Mouse (Mus musculus) ES-Bruce4 (cell line): ENCODE data around the gene Kank1. TPM values are rescaled to one million over a fixed set of nuclear protein-coding genes. Genes with fewer than 3 reads are reported as not detected.
A peak's percentile ranks its signal among the peaks of the same experiment; 100 is the strongest.

ENCODE experiments used
- H3K27ac ChIP-seq: 2 replicates; pipeline ENCODE4 v1.5.1; 2012; ENCODE audit warnings: low read length, inconsistent platforms; ENCODE audit not compliant: insufficient read depth
- H3K27me3 ChIP-seq: 2 replicates; pipeline ENCODE4 v1.6.1; 2012; ENCODE audit warnings: mild to moderate bottlenecking, low read length, inconsistent platforms; ENCODE audit not compliant: control insufficient read depth, poor library complexity, insufficient read depth, severe bottlenecking
- H3K36me3 ChIP-seq: 2 replicates; pipeline ENCODE4 v1.6.1; 2012; ENCODE audit warnings: inconsistent platforms, mild to moderate bottlenecking, low read length, moderate library complexity; ENCODE audit not compliant: control insufficient read depth, poor library complexity, insufficient read depth, severe bottlenecking
- H3K4me1 ChIP-seq: one replicate; pipeline ENCODE4 v1.8.1; 2011; ENCODE audit warnings: low read length; ENCODE audit not compliant: control insufficient read depth, insufficient read depth
- H3K4me3 ChIP-seq: 2 replicates; pipeline ENCODE4 v1.5.1; 2011; ENCODE audit warnings: low read depth, mild to moderate bottlenecking, low read length
- H3K9ac ChIP-seq: 2 replicates; pipeline ENCODE4 v1.6.1; 2012; ENCODE audit warnings: low read depth, mild to moderate bottlenecking, inconsistent platforms; ENCODE audit not compliant: poor library complexity, severe bottlenecking
- H3K9me3 ChIP-seq: replicated peaks from 2 replicates; pipeline ENCODE4 v1.6.1; 2012; ENCODE audit warnings: mild to moderate bottlenecking, low read length, inconsistent platforms; ENCODE audit not compliant: control insufficient read depth, poor library complexity, insufficient read depth, severe bottlenecking
- CTCF ChIP-seq: IDR thresholded peaks from one replicate; pipeline ENCODE4 v1.8.1; 2011; ENCODE audit warnings: low read depth, low read length
- EP300 ChIP-seq: IDR thresholded peaks from 2 replicates; pipeline ENCODE4 v1.6.1; 2011; ENCODE audit warnings: low read depth, low read length; ENCODE audit not compliant: insufficient read depth
- POLR2A ChIP-seq: IDR thresholded peaks from one replicate; pipeline ENCODE4 v1.8.1; 2011; ENCODE audit warnings: low read length; ENCODE audit not compliant: insufficient read depth
- polyA plus RNA-seq: library from polyadenylated mRNA; stranded (reverse); fragments of >200 nt; gene quantifications from 2 replicates; pipeline ENCODE4 v1.2.4, GENCODE M21; 2011; ENCODE audit warnings: low read depth; ENCODE audit not compliant: missing spikeins, insufficient read depth, insufficient read length

The Kank1 gene
- polyA plus RNA-seq, 1 experiment, result 44.1 TPM

GRCm38 (mm10) chr19:25370428-25370827, 133.7 kb downstream of the Kank1 start:
- Histone ChIP-seq H3K27ac (no peak overlapping the region), H3K36me3 (no peaks in the 10 kb centered on the region), H3K4me1 (no peaks in the 10 kb centered on the region), H3K4me3 (no peak overlapping the region), H3K27me3 (no peaks in the 10 kb centered on the region), H3K9me3 (no peaks in the 10 kb centered on the region), H3K9ac (no peak overlapping the region)
- TF ChIP-seq CTCF, result no peak
- no peak for TF ChIP-seq EP300
- TF ChIP-seq POLR2A, result no peak

GRCm38 (mm10) chr19:25372794-25373193, 136.0 kb downstream of the Kank1 start:
- H3K4me1 ChIP-seq, result no peaks in the 10 kb centered on the region
- TF ChIP-seq CTCF (no peak), EP300 (no peak), POLR2A (no peak)
- no peaks in the 10 kb centered on the region for H3K36me3 ChIP-seq
- no peaks in the 10 kb centered on the region for H3K9me3 ChIP-seq
- H3K4me3 ChIP-seq, result no peak overlapping the region
- no peak overlapping the region for H3K9ac ChIP-seq
- H3K27ac ChIP-seq, result no peak overlapping the region
- H3K27me3 ChIP-seq, result no peaks in the 10 kb centered on the region

- H3K9ac ChIP-seq, result no peak overlapping the region
- no peaks in the 10 kb centered on the region for H3K9me3 ChIP-seq
- TF ChIP-seq CTCF (peak; percentile 51), POLR2A (no peak)
- no peak overlapping the region for H3K4me3 ChIP-seq
- H3K4me1 ChIP-seq, result no peaks in the 10 kb centered on the region
- no peak overlapping the region for H3K27ac ChIP-seq
- no peaks in the 10 kb centered on the region for H3K27me3 ChIP-seq
- H3K36me3 ChIP-seq, result no peaks in the 10 kb centered on the region
These were observed 136.8 kb downstream of the Kank1 start for GRCm38 (mm10) chr19:25373594-25373993.

GRCm38 (mm10) chr19:25374191-25374590, 137.4 kb downstream of the Kank1 start:
- no peak overlapping the region for H3K9ac ChIP-seq
- no peak for TF ChIP-seq CTCF
- TF ChIP-seq EP300, result no peak
- TF ChIP-seq POLR2A, result no peak
- no peaks in the 10 kb centered on the region for H3K4me1 ChIP-seq
- no peaks in the 10 kb centered on the region for H3K27me3 ChIP-seq
- H3K4me3 ChIP-seq, result no peak overlapping the region
- H3K36me3 ChIP-seq, result no peaks in the 10 kb centered on the region
- H3K27ac ChIP-seq, result no peak overlapping the region
- H3K9me3 ChIP-seq, result no peaks in the 10 kb centered on the region

- H3K27ac ChIP-seq, result no peak overlapping the region
- no peak overlapping the region for H3K4me3 ChIP-seq
- no peak overlapping the region for H3K9ac ChIP-seq
- H3K4me1 ChIP-seq, result no peaks in the 10 kb centered on the region
- no peaks in the 10 kb centered on the region for H3K36me3 ChIP-seq
- H3K27me3 ChIP-seq, result no peaks in the 10 kb centered on the region
- no peaks in the 10 kb centered on the region for H3K9me3 ChIP-seq
- TF ChIP-seq POLR2A (no peak), CTCF (no peak), EP300 (0 out of 2 replicates have a peak, but pooled peaks have one; percentile 14)
These were observed 138.2 kb downstream of the Kank1 start for GRCm38 (mm10) chr19:25374926-25375325.

GRCm38 (mm10) chr19:25376871-25377270, 140.1 kb downstream of the Kank1 start:
- no peak overlapping the region for H3K9ac ChIP-seq
- no peak overlapping the region for H3K27ac ChIP-seq
- no peaks in the 10 kb centered on the region for H3K36me3 ChIP-seq
- H3K27me3 ChIP-seq, result no peaks in the 10 kb centered on the region
- no peaks in the 10 kb centered on the region for H3K4me1 ChIP-seq
- TF ChIP-seq EP300 (no peak), CTCF (no peak), POLR2A (no peak)
- no peak overlapping the region for H3K4me3 ChIP-seq
- no peaks in the 10 kb centered on the region for H3K9me3 ChIP-seq
